Mouse (Mus musculus): Measurements from ENCODE around the gene Vezt.

Vezt gene

DNA sequence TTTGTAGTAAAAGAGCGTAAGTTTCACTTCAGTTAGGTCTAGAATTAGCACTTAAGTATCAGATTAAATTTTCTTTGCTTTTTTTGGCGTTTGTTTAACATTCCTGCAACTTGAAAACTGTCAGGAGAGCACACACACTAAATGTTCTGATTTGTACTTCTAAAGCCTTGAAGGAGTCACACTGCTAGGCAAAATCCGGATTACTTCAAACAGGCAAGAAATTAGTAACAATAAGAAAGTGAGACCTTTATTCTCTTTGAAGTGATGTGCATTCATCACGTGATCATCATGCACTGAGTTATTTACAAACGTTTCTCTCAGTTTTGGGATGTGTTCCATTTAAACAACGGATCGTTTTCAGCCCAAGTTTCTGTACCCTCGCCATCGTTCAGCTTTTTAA, 1.6 kb upstream of the Vezt start:
- DNase-seq = no peak

GRCm38 (mm10) chr10:94036375-94036758, 750 bp upstream of the Vezt start:
- no peak for DNase-seq

GRCm38 (mm10) chr10:94034876-94035657, 550 bp downstream of the Vezt start:
- peak; percentile 77 for DNase-seq

DNA sequence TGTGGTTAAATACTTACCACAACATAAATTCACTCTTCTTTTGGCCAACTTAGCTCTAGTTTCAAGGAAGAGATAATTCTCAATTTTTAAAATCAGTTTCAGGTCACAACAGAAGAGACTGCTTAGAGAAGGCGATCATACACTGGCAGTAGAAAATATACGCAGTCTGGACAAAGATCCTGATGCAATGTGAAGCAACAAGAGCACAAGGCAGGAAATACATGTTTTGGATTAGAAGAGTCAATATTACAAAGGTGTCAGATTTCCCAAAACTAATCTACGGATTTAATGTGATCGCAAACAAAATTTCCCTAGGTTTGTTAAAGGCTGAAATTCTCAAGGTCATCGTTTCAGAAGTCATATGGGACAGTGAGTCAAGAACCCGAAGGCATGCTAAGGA, 4.5 kb downstream of the Vezt start:
- no peak for DNase-seq

- DNase-seq = no peak
These were observed 7.1 kb downstream of the Vezt start for GRCm38 (mm10) chr10:94028493-94028892.

DNA sequence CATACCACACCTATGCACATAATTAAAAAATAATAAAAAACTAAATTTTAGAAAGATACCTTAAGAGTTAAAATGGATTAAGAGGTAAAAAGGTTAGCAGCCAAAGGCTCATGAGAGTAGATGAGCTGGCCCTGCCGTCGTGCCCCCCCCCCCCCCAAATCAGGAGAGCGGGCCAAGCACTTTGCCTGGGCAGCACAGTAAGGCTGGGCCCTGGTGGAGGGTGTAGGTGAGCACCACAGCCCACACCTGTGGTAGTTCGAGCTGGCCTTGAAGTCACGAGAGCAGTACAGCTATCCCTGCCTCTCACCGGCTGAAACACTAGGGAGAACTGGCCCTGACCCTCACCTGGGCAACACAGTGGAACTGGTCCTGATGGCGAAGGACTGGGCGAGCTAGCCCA, 10.5 kb downstream of the Vezt start:
- no peak for DNase-seq

DNA sequence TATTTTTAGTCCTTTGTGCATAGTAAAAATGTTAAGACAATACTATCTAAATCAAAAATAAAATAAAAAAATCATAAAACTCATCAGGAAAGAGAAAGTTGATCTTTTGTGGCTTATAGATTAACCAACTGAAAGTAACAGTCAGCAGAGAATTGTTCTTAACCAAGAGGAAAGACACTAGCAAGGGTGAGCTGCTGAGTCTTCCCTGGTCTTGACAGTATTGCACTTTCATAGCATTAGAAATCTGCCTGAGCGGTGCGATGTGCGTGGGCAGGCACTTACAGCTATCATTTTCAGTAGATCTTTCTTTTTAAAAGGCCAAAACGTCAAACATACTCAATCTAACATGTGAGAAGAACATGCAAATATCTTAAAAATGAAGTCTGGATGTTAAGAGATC, 14.6 kb downstream of the Vezt start:
- DNase-seq = no peak

DNA sequence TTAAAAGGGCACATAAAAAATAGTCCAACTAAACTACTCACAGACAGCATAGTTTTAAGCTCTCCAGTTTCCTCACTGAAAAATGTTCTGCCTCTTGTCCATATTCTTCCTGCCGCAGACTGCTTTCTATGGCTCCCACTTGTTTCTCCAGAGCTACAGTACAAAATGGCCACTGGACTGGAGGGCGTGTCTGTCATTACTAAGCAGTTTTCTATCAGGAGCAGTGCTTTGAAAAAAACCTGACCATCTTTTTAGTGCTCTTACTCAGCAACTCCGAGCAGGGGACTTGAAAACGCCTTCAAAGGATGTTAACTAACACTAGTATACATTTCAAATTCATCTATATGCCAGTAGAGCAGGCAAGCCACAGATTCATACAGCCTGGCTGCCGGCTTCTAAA, 15.0 kb downstream of the Vezt start:
- no peak for DNase-seq

DNA sequence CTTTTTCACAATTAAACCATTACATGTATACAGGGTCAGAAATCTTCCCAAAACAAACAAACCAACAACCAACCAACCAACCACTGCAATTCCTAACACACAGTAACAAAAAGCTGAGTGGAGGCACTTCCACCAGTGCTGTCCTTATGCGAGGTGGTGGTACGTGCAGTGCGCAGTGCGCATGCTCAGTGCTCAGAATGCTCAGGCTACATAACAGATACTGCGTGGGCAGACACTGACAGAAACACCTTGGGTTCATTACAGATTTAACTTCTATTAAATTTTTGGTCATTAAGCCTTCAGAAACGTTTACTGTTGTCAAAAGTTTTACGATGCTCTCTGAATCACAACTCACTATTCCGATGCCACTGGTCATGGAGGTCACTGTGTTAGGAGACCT, 18.2 kb downstream of the Vezt start:
- DNase-seq = no peak

GRCm38 (mm10) chr10:94014200-94014599, 21.4 kb downstream of the Vezt start:
- DNase-seq = no peak

- peak; percentile 76 for DNase-seq
These were observed 22.4 kb downstream of the Vezt start for GRCm38 (mm10) chr10:94013196-94013595.

- peak; percentile 27 for DNase-seq
These were observed 24.6 kb downstream of the Vezt start for GRCm38 (mm10) chr10:94011024-94011423.

- DNase-seq = no peak
These were observed 25.5 kb downstream of the Vezt start for GRCm38 (mm10) chr10:94009991-94010679.

DNA sequence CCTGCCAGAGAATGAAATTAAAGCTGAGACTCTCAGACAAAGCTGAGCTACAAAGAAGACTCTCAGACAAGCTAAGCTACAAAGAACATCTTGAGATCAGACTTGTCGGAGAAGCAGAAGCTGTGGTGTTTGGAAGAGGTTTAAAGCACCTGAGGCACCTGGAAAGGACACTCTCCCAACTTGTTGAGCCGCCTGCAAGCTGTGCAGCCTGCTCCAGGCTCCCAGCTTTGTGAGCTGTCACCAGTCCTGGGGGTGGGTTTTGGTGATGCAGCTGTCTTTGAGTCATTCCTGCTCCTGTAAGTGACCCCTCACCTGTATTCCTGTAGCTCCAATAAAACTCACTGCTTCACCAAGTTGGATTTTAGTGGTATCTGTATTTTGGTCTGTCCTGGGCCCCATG, 27.3 kb downstream of the Vezt start:
- DNase-seq = no peak

DNA sequence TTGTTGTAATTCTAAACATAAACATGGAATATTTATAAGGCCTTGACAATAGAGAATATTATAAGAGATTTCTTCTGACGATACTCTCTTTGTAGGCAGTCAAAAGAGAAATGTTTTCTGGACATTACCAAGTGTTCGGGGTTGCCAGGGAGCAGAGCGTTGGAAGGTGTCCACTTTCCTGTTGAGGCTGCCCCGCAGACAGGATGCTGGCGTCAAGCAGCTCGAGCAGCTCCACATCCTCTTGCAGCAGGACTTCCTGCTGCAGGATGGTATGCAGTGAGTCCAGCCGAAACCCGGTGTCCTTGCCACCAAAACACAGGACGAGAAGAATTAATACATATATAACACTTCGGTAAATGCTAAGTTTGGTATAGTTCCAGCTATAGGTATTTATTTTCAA, 35.4 kb downstream of the Vezt start:
- DNase-seq = no peak

DNA sequence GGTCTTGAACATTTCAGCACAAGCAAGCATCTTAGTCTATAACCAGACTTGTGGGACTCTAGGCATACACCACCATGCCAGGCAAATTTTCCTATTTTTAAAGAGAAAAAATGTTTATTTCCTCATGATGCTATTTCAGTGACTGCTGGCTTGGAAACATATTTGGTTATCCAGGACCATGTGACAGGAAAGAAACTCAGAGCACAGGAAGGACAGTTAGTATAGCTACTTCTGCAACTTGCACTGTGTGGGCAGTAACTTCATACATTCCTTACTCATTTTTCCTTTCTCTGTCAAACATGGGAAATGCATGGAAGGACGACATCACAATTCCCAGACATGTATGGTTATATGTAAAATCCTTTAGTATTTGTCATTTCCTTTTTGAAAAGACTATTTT, 36.3 kb downstream of the Vezt start:
- DNase-seq = no peak

DNA sequence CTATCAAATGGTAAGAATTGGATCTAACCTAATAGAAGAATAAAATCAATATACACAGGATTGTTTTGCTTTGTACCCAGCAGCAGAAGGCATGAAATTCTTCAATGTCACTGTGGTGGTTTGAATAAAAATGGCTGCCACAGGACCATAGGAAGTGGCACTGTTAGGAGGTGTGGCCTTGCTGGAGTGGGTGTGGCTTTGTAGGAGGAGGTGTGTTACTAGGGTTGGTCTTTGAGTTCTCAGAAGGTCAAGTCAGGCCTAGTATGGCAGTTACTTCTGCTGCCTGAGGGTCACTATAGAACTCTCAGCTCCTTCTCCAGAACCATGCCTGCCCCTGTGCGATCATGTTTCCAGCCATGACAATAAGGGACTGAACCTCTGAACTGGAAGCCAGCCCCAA, 40.5 kb downstream of the Vezt start:
- DNase-seq = no peak

DNA sequence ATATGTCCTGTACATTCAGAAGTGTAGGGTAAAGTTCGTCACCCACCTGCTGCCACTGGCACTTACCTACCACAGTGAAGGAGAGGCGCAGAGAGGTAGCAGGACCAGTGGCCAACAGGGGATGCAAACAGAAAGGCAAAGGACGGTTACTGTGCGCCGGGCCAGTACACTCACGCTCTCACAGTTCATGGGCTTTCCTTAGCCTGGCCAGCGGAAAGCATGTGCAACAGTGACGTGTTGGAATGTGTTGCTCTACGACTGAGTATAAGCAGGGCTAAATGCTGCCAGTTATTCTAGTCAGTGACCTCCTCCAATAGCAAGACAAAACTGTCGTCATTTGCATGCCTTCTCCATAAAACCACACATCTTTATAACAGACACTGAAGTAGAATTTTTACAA, 41.5 kb downstream of the Vezt start:
- DNase-seq = no peak

GRCm38 (mm10) chr10:93985357-93985756, 50.3 kb downstream of the Vezt start:
- DNase-seq = no peak

DNA sequence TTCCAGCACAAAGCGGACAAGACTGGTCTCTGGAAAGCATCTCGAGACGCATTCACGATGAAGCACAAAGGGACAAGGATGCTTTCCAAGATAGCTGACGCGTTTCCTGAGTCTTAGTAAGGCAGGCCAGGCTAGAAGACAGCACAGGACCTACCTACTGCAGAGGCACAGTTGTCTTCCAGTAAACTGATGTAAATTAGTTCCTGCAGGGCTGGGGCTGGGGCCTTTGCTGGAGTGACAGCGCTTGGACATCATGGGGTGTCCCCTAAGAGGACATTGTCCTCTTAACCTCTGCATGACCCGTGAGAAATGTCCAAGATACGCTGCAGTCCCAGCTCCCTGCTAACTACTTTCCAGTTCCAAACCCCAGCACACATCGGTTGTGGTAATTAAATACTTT, 66.3 kb downstream of the Vezt start:
- peak; percentile 23 for DNase-seq

GRCm38 (mm10) chr10:93967486-93967885, 68.1 kb downstream of the Vezt start:
- no peak for DNase-seq

DNA sequence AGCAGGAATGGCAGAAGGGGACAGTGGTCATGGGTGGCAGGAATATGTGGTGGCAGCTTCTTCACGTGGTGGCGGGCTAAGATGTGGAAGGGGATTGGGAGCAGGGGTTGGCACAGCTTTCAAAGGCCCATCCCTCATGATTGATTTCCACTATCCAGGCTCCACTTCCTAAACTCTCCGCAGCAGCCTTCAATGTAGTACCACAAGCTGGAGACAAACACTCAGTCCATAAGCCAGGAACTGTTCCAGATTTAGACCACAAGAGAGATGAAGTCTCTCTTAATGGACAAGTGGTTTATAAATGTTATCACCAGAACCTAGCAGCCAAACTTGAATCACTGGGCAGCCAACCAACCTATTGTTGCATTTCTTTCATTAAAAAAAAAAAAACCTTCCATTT, 81.6 kb downstream of the Vezt start:
- DNase-seq = no peak

DNA sequence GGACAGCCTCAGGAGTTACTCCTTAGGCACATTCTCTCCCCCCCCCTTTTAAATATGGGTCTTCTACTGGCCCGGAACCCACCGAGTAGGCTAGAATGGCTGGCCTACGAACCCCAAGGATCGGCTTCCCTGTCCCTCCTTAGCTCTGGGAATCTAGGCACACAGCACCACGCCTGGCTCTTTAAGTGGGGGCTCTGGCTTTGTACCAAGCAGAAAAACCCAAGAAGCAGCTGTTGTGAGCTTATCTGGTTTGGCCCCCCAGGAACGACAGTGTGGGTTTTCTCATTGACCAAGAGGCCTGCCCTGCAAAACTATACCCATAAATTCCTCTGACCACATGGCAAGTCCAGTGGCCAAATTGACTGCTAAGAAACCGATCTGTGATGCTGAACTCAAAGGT, 82.1 kb downstream of the Vezt start:
- DNase-seq = no peak

- DNase-seq = no peak
These were observed 84.6 kb downstream of the Vezt start for GRCm38 (mm10) chr10:93950991-93951390.

DNA sequence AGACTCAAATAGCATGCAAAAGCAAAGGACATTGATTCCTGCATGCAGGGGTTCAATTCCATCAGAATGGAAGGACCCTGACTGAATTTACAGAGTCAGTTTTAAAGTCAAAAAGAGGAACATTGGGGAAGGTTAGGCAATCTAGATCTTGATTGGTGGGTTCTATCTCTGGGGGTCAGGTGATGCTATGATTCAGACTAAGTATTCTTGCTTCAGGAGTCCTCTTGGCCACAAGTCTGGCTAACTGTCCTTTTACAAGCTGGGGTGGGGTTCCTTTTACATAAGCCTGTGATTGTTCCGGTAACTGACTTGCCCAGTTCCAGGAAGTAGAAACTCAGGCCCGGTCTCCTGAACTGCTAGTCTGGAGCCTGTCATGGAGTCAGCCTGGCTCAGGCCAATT, 85.7 kb downstream of the Vezt start:
- DNase-seq = no peak

Measured in embryo, embryonic 11 days (tissue).